Mouse (Mus musculus) forebrain, postnatal 0 days (tissue): ENCODE results near the gene Mlxip. TPM values are rescaled to one million over a fixed set of nuclear protein-coding genes. Genes with fewer than 3 reads are reported as not detected.

Source experiments
- ATAC-seq: fragments of 200-750 bp; cut with Nextera tagmentation; 2 replicates; pipeline ENCODE4 v1.8.0; 2017; ENCODE audit warnings: mild to moderate bottlenecking, moderate library complexity
- DNase-seq: peaks from one replicate; pipeline ENCODE4 v3.0.0-alpha.2; 2015
- H3K27ac ChIP-seq: fragments of 300-500 bp; sonication (generic); 2 replicates; pipeline ENCODE4 v1.5.1; 2014; ENCODE audit warnings: low read depth, mild to moderate bottlenecking, antibody characterized with exemption, low read length, moderate library complexity, mixed read lengths
- H3K27me3 ChIP-seq: fragments of 300-500 bp; sonication (generic); 2 replicates; pipeline ENCODE4 v1.6.1; 2014; ENCODE audit warnings: mild to moderate bottlenecking, low read length, mixed read lengths; ENCODE audit not compliant: insufficient read depth
- H3K36me3 ChIP-seq: fragments of 300-500 bp; sonication (generic); 2 replicates; pipeline ENCODE4 v1.6.1; 2014; ENCODE audit warnings: mild to moderate bottlenecking, moderate library complexity; ENCODE audit not compliant: insufficient read depth
- H3K4me1 ChIP-seq: fragments of 300-500 bp; sonication (generic); 2 replicates; pipeline ENCODE4 v1.6.1; 2014; ENCODE audit warnings: antibody characterized with exemption; ENCODE audit not compliant: insufficient read depth
- H3K4me2 ChIP-seq: fragments of 300-500 bp; sonication (generic); 2 replicates; pipeline ENCODE4 v1.6.1; 2014; ENCODE audit warnings: low read depth, mild to moderate bottlenecking, moderate library complexity
- H3K4me3 ChIP-seq: fragments of 300-500 bp; sonication (generic); 2 replicates; pipeline ENCODE4 v1.5.1; 2014; ENCODE audit warnings: low read depth, low read length, mixed read lengths
- H3K9ac ChIP-seq: fragments of 300-500 bp; sonication (generic); 2 replicates; pipeline ENCODE4 v1.6.1; 2014; ENCODE audit warnings: mild to moderate bottlenecking
- H3K9me3 ChIP-seq: fragments of 300-500 bp; sonication (generic); 2 replicates; pipeline ENCODE4 v1.6.1; 2016; ENCODE audit warnings: low read length
- CTCF ChIP-seq: sonication (generic); IDR thresholded peaks from 2 replicates; pipeline ENCODE4 v1.5.1; 2016; ENCODE audit warnings: antibody characterized with exemption, control low read depth, low read depth
- WGBS: fragments of 180-500 bp; shearing (Covaris S2); extraction: QIAGEN DNeasy Blood & Tissue Kit; methylation state at CpG from one replicate; pipeline ENCODE4 v1.1.7; 2014; 5-methylcytosine and 5-hydroxymethylcytosine counted together
- polyA plus RNA-seq: library from polyadenylated mRNA; unstranded; fragments of >200 nt; fragmentation: Nextera tagmentation; extraction: Ambion mirVana; gene quantifications from 2 replicates; pipeline ENCODE4 v1.2.1, GENCODE M21; 2015
- total RNA-seq: library from RNA; depleted of rRNA; stranded (reverse); fragments of >200 nt; gene quantifications from 2 replicates; pipeline ENCODE4 v1.2.3, GENCODE M21; 2014

The Mlxip gene
- total and polyA plus RNA-seq, 2 experiments from 2014 or later: 13.3 to 17.4 TPM

- H3K4me1 ChIP-seq: no peaks in the 10 kb centered on the region
- no peak overlapping the region for H3K4me3 ChIP-seq
- H3K9me3 ChIP-seq: no peaks in the 10 kb centered on the region
- DNase-seq (no peak), ATAC-seq (no peak)
- no peaks in the 10 kb centered on the region for H3K27me3 ChIP-seq
- 83% methylated on average over 11 of the region's 11 CpGs for WGBS
- no peak overlapping the region for H3K27ac ChIP-seq
- TF ChIP-seq CTCF: no peak
- H3K4me2 ChIP-seq: no peak overlapping the region
- no peak overlapping the region for H3K9ac ChIP-seq
- peaks cover 54% of the 10 kb centered on the region for H3K36me3 ChIP-seq
Measured at GRCm38 (mm10) chr5:123355918-123356317, 38.7 kb upstream of the Mlxip start.

GRCm38 (mm10) chr5:123357253-123357652, 37.3 kb upstream of the Mlxip start:
- H3K9ac ChIP-seq: no peak overlapping the region
- H3K9me3 ChIP-seq: no peaks in the 10 kb centered on the region
- ATAC-seq (no peak), DNase-seq (no peak)
- WGBS: 94% methylated on average over 4 of the region's 4 CpGs
- no peaks in the 10 kb centered on the region for H3K4me1 ChIP-seq
- H3K4me3 ChIP-seq: no peak overlapping the region
- H3K27me3 ChIP-seq: no peaks in the 10 kb centered on the region
- H3K36me3 ChIP-seq: peaks cover 67% of the 10 kb centered on the region
- no peak for TF ChIP-seq CTCF
- H3K27ac ChIP-seq: no peak overlapping the region
- H3K4me2 ChIP-seq: no peak overlapping the region

- no peak for TF ChIP-seq CTCF
- DNase-seq: no peak
- 90% methylated on average over 6 of the region's 6 CpGs for WGBS
- Histone ChIP-seq H3K4me2 (no peak overlapping the region), H3K27me3 (no peaks in the 10 kb centered on the region), H3K9me3 (no peaks in the 10 kb centered on the region), H3K36me3 (peaks cover 89% of the 10 kb centered on the region), H3K4me1 (no peaks in the 10 kb centered on the region), H3K9ac (no peak overlapping the region), H3K4me3 (no peak overlapping the region), H3K27ac (no peak overlapping the region)
- no peak for ATAC-seq
Measured at GRCm38 (mm10) chr5:123359431-123359830, 35.2 kb upstream of the Mlxip start.

- Histone ChIP-seq H3K9me3 (no peaks in the 10 kb centered on the region), H3K27ac (no peak overlapping the region), H3K4me3 (no peak overlapping the region), H3K9ac (no peak overlapping the region), H3K4me2 (no peak overlapping the region), H3K27me3 (no peaks in the 10 kb centered on the region), H3K4me1 (no peaks in the 10 kb centered on the region), H3K36me3 (peaks cover 82% of the 10 kb centered on the region)
- 87% methylated on average over 4 of the region's 4 CpGs for WGBS
- ATAC-seq (no peak), DNase-seq (no peak)
- TF ChIP-seq CTCF: no peak
Measured at GRCm38 (mm10) chr5:123362911-123363310, 31.7 kb upstream of the Mlxip start.

- Histone ChIP-seq H3K27ac (no peak overlapping the region), H3K36me3 (peaks cover 67% of the 10 kb centered on the region), H3K9ac (no peak overlapping the region), H3K9me3 (no peaks in the 10 kb centered on the region), H3K4me3 (no peak overlapping the region), H3K27me3 (no peaks in the 10 kb centered on the region), H3K4me2 (no peak overlapping the region), H3K4me1 (no peaks in the 10 kb centered on the region)
- TF ChIP-seq CTCF: no peak
- no peak for DNase-seq
- ATAC-seq: no peak
- 88% methylated on average over 11 of the region's 11 CpGs for WGBS
Measured at GRCm38 (mm10) chr5:123364302-123364971, 30.2 kb upstream of the Mlxip start.

- ATAC-seq (peak; percentile 69), DNase-seq (peak; percentile 81)
- H3K9ac ChIP-seq: no peak overlapping the region
- TF ChIP-seq CTCF: peak; percentile 95
- H3K27me3 ChIP-seq: no peaks in the 10 kb centered on the region
- H3K4me3 ChIP-seq: no peak overlapping the region
- H3K27ac ChIP-seq: peak overlapping the region; percentile 81
- H3K4me1 ChIP-seq: no peaks in the 10 kb centered on the region
- H3K36me3 ChIP-seq: peaks cover 66% of the 10 kb centered on the region
- H3K9me3 ChIP-seq: no peaks in the 10 kb centered on the region
- no peak overlapping the region for H3K4me2 ChIP-seq
- WGBS: 62% methylated on average over 13 of the region's 13 CpGs
Measured at GRCm38 (mm10) chr5:123368869-123369488, 25.6 kb upstream of the Mlxip start.

GRCm38 (mm10) chr5:123370049-123370448, 24.5 kb upstream of the Mlxip start:
- H3K4me3 ChIP-seq: no peak overlapping the region
- H3K4me1 ChIP-seq: no peaks in the 10 kb centered on the region
- H3K27me3 ChIP-seq: no peaks in the 10 kb centered on the region
- ATAC-seq (no peak), DNase-seq (no peak)
- 88% methylated on average over 5 of the region's 5 CpGs for WGBS
- no peaks in the 10 kb centered on the region for H3K9me3 ChIP-seq
- H3K36me3 ChIP-seq: peaks cover 57% of the 10 kb centered on the region
- TF ChIP-seq CTCF: no peak
- no peak overlapping the region for H3K9ac ChIP-seq
- no peak overlapping the region for H3K4me2 ChIP-seq
- H3K27ac ChIP-seq: peak overlapping the region; percentile 81
